Comparison of ENCODE assay signal across 32 mouse cellular contexts in the genomic region with DNA sequence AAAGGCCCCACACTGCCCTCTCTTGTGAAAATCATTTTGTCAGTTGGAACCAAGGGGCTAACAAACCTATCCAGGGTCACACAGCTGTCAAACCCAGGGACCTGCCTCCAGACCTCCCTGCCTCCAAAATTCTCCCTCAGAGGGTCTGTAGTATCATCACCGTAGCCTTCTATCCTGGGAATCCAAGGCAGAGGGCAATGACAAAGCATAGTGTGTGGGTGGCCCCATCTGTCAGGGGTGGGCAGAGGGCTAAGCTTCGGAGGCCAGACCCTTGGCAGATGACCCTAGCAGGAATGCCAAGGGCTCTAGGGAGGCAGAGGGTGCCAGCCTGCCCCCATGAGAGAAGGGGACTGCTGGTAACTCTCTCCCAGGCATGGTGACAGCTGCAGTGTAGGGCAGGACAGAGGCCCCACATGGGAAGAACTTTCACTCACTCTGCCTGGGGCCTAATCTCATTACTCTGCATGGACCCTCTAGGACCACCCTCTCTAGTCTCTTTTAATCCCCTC. TPM values are rescaled to one million over a fixed set of nuclear protein-coding genes. Genes with fewer than 3 reads are reported as not detected.
DNase-seq lines count a peak whose midpoint lies in the region; ATAC-seq and TF ChIP-seq lines count a peak whose summit lies in the region.
"Had no signal": no experiment of that assay in that cellular context is flagged by ENCODE, and none has a peak within 500 bp of the region (broad histone marks: within the 10 kb centered on the region; RNA-seq: fewer than 3 reads in every experiment).

No protein-coding gene starts in this region.

- 0 out of 2 replicates have a peak, but pooled peaks have one; percentile 16 for ATAC-seq in hindbrain, postnatal 0 days
- 0 out of 2 replicates have a peak, but pooled peaks have one; percentile 15 for ATAC-seq in neural tube, embryonic 13.5 days (ENCODE audit: low read depth)

- intact Hi-C loops in gastrocnemius, postnatal 14 days (cut with DNase I; ENCODE audit: low total_unique reads) = no loop called here

- H3K4me1 ChIP-seq in hindbrain, postnatal 0 days (ENCODE audit: insufficient read depth, low read length) = no peaks in the 10 kb centered on the region
- peaks cover 10% of the 10 kb centered on the region for H3K4me1 ChIP-seq in hindbrain, embryonic 10.5 days (replicated peaks)
- peaks cover 3% of the 10 kb centered on the region; the same call in 1 of the 2 replicates for H3K4me1 ChIP-seq in neural tube, embryonic 13.5 days (replicated peaks)
- H3K4me1 ChIP-seq: heart, embryonic 12.5 days; limb, embryonic 12.5 days; liver, embryonic 15.5 days had no signal

- no peak overlapping the region for H3K4me3 ChIP-seq in hindbrain, postnatal 0 days (ENCODE audit: low read length)
- no peak overlapping the region for H3K4me3 ChIP-seq in hindbrain, embryonic 10.5 days
- H3K4me3 ChIP-seq in neural tube, embryonic 13.5 days = no peak overlapping the region
- H3K4me3 ChIP-seq: erythroblast, embryonic 14.5 days; forebrain, embryonic 13.5 days; heart, embryonic 12.5 days; limb, embryonic 12.5 days; liver, embryonic 15.5 days; midbrain, embryonic 10.5 days had no signal

- no peak overlapping the region for H3K27ac ChIP-seq in hindbrain, postnatal 0 days
- H3K27ac ChIP-seq in hindbrain, embryonic 10.5 days = no peak overlapping the region
- no peak overlapping the region for H3K27ac ChIP-seq in neural tube, embryonic 13.5 days (replicated peaks)
- H3K27ac ChIP-seq: forebrain, embryonic 13.5 days; kidney, postnatal 0 days; limb, embryonic 12.5 days; liver, embryonic 15.5 days; midbrain, embryonic 10.5 days; stomach, postnatal 0 days had no signal

- no peak for TF ChIP-seq CTCF in hindbrain, postnatal 0 days (IDR thresholded peaks at IDR 0.05; ENCODE audit: low read depth)

- H3K27me3 ChIP-seq in hindbrain, postnatal 0 days (ENCODE audit: insufficient read depth, low read length) = no peaks in the 10 kb centered on the region
- H3K27me3 ChIP-seq in hindbrain, embryonic 10.5 days (ENCODE audit: insufficient read depth, poor library complexity, severe bottlenecking) = peaks cover 28% of the 10 kb centered on the region
- peaks cover 44% of the 10 kb centered on the region for H3K27me3 ChIP-seq in neural tube, embryonic 13.5 days
- H3K27me3 ChIP-seq: CH12.LX; heart, embryonic 12.5 days had no signal

- H3K36me3 ChIP-seq in hindbrain, postnatal 0 days (ENCODE audit: insufficient read depth, low read length) = no peaks in the 10 kb centered on the region
- no peaks in the 10 kb centered on the region for H3K36me3 ChIP-seq in hindbrain, embryonic 10.5 days
- no peaks in the 10 kb centered on the region for H3K36me3 ChIP-seq in neural tube, embryonic 13.5 days
- H3K36me3 ChIP-seq: G1E; heart, embryonic 12.5 days; limb, embryonic 12.5 days; liver, embryonic 15.5 days; midbrain, embryonic 10.5 days had no signal

- WGBS in hindbrain, postnatal 0 days = 37% methylated on average over 2 of the region's 2 CpGs
- 74% methylated on average over 2 of the region's 2 CpGs for WGBS in hindbrain, embryonic 10.5 days
- WGBS in neural tube, embryonic 13.5 days = 40% methylated on average over 2 of the region's 2 CpGs

- no peaks in the 10 kb centered on the region for H3K9me3 ChIP-seq in hindbrain, postnatal 0 days (ENCODE audit: low read length)
- H3K9me3 ChIP-seq in hindbrain, embryonic 10.5 days = no peaks in the 10 kb centered on the region
- H3K9me3 ChIP-seq in neural tube, embryonic 13.5 days = no peaks in the 10 kb centered on the region
- H3K9me3 ChIP-seq: forebrain, embryonic 13.5 days; G1E; heart, embryonic 12.5 days; limb, embryonic 12.5 days; liver, embryonic 15.5 days; midbrain, embryonic 10.5 days had no signal

- peak; percentile 37 to 67 for DNase-seq in cerebellum, postnatal 10 days
- no peak for DNase-seq in cerebellum, adult 9-10 months
- DNase-seq in gastrocnemius, postnatal 14 days = peak; percentile 15
- DNase-seq in gastrocnemius, postnatal 25 days = no peak
- no peak for DNase-seq in hindbrain, postnatal 0 days (ENCODE audit: low spot score)
- DNase-seq in hindbrain, embryonic 10.5 days (ENCODE audit: low spot score) = no peak
- no peak for DNase-seq in neural tube, embryonic 10.5 days (ENCODE audit: extremely low spot score, low spot score)
- DNase-seq: thymus, adult 18-20 months had no signal

- H3K9ac ChIP-seq in hindbrain, postnatal 0 days (replicated peaks; ENCODE audit: low read length) = no peak overlapping the region
- no peak overlapping the region for H3K9ac ChIP-seq in neural tube, embryonic 13.5 days
- H3K9ac ChIP-seq: forebrain, embryonic 13.5 days; heart, embryonic 12.5 days; limb, embryonic 12.5 days; liver, embryonic 15.5 days; lung, embryonic 14.5 days had no signal

- no peak overlapping the region for H3K4me2 ChIP-seq in hindbrain, postnatal 0 days (ENCODE audit: low read depth, low read length)
- H3K4me2 ChIP-seq in neural tube, embryonic 13.5 days = no peak overlapping the region
- H3K4me2 ChIP-seq: heart, embryonic 12.5 days; limb, embryonic 12.5 days; liver, embryonic 15.5 days; lung, embryonic 14.5 days had no signal

RNA-seq across cellular contexts. Expression of gene Vsx2, which starts 22.9 kb away (rescaled TPM):
- not detected for total RNA-seq in gastrocnemius, postnatal 14 days (2021)
- not detected for total RNA-seq in gastrocnemius, postnatal 25 days (2021)
- 2.5 and 4.0 TPM in 2 replicates for total RNA-seq in hindbrain, postnatal 0 days (2014; rRNA removed)
- polyA plus RNA-seq in hindbrain, postnatal 0 days (2015; fragmentation: Nextera tagmentation; extraction: Ambion mirVana) = 1.8 and 2.4 TPM in 2 replicates
- 2.7 and 3.4 TPM in 2 replicates for polyA plus RNA-seq in hindbrain, embryonic 10.5 days (2016; fragmentation: Nextera tagmentation; extraction: Ambion mirVana)
- polyA plus RNA-seq in neural tube, embryonic 13.5 days (2015; fragmentation: Nextera tagmentation; extraction: Ambion mirVana) = 7.5 and 7.7 TPM in 2 replicates
- total RNA-seq: adrenal gland, postnatal 10 days; CH12.LX; gastrocnemius, adult 8-10 months; granulocyte monocyte progenitor cell, adult 5-6 weeks; heart, postnatal 4 days; liver, adult 2 months; megakaryocyte progenitor cell, adult 5-6 weeks; monocyte, adult 5-6 weeks; neutrophil, adult 5-6 weeks had no signal
- polyA plus RNA-seq: C2C12; erythroblast, embryonic 14.5 days; forebrain, embryonic 13.5 days; G1E; heart, embryonic 12.5 days; heart, postnatal 0 days; intestine, embryonic 14.5 days; kidney, postnatal 0 days; liver, adult 2 months; liver, embryonic 15.5 days; spleen, adult 2 months; stomach, postnatal 0 days had no signal

Comparison
In these comparisons a context has a peak if more than half of its experiments do, and no peak if none do; other contexts are left out.
1. DNase-seq: peak in cerebellum, postnatal 10 days (2 of 2) and gastrocnemius, postnatal 14 days (single experiment); none in cerebellum, adult 9-10 months (single experiment), gastrocnemius, postnatal 25 days (single experiment), hindbrain, postnatal 0 days (single experiment), hindbrain, embryonic 10.5 days (single experiment) and neural tube, embryonic 10.5 days (single experiment).